Comparison of ENCODE assay signal across 1 mouse cellular context in the genomic region with DNA sequence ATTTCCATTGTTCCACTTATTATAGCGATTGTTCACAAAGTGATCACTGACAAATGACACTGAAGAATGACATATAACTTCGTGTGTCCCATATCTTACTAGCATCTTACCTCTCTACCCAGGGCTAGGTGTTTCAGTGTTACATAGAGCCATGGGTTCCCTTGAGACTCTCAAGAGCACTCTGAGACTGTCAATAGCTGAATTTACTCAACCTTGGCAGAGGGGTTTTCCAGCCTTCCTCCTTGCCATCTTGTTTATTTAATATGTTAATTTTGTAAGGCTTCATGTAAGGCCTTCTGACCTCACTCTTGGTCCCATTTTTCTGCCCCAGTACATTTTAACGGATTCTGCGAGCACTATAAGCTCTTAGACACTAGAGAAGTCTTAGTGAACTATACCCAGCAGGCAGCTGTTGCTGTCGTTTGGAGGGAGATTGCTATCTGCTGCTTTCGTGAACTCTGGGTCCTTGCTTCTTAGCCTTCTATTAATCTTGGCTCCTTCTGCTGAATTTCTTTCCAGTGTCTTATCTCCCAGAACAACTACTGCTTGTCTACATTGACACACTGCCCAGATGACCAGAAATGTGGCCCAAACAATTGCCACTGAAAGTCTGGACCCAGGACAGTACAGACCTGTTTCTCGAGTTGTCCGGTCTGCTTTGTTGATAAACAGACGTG.
TF ChIP-seq lines count a peak whose summit lies in the region.

No protein-coding gene starts in this region.

TF ChIP-seq in CH12.LX, 34 proteins besides CTCF, POLR2A, EP300 and RAD21 (continued from another document):
- TF ChIP-seq JUN (IDR thresholded peaks at IDR 0.05; ENCODE audit: insufficient read depth, low read depth, low read length), result peak; percentile 52; the same call in 1 of the 2 replicates
TF ChIP-seq in CH12.LX: peak in this region for 21.
